Comparison of ENCODE assay signal across 7 mouse cellular contexts in the genomic region with DNA sequence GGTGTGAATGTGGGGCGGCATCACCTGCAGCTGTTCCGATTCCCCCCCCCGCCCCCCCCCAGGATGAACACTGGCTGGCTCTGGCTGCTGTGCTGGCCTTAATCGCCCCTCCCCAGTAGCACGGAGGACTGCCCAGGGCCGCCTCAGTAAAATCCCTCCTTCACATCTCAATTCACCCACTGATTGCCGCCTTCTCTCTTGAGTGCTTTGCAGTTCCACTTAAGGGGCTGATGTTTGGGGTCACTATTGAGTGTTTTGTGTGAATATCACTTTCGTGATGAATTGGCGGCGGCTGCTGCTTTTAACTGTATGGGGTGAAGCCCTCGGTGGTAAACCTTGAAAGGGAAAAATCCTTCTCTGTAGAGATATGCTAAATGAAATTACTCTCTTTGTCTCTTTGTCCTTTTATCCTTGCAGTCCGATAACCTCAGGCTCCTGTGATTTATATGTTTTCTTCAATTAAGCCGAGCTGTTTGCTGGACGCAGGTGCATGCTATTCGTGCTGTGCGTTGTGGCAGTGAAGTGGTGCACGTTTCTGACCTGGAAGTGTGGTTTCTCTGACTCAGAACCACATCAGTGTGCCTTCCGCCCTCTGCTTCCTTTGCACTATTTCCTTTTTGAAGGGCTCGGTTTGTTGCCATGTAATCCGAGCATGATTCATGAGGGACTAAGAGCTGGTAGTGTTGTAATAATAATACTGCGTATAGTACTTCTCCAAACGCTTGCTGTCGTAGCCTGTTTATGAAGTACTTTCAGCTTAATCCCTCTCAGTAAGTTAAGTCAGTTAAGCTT. TPM values are rescaled to one million over a fixed set of nuclear protein-coding genes. Genes with fewer than 3 reads are reported as not detected.
DNase-seq lines count a peak whose midpoint lies in the region; ATAC-seq lines count a peak whose summit lies in the region.

No protein-coding gene starts in this region.

- H3K4me3 ChIP-seq in heart, embryonic 16.5 days (ENCODE audit: low read length) = no peak overlapping the region
- no peak overlapping the region for H3K4me3 ChIP-seq in stomach, embryonic 16.5 days (replicated peaks; ENCODE audit: low read length)

- H3K4me1 ChIP-seq in heart, embryonic 16.5 days (ENCODE audit: control insufficient read depth, insufficient read depth, low read length) = peaks cover 41% of the 10 kb centered on the region
- H3K4me1 ChIP-seq in stomach, embryonic 16.5 days (ENCODE audit: control insufficient read depth, insufficient read depth, low read length) = peaks cover 31% of the 10 kb centered on the region

- H3K4me2 ChIP-seq in heart, embryonic 16.5 days (ENCODE audit: low read depth, low read length) = peak overlapping the region; percentile 8
- H3K4me2 ChIP-seq in stomach, embryonic 16.5 days (ENCODE audit: low read depth, low read length) = peak overlapping the region; percentile 35

- H3K9ac ChIP-seq in heart, embryonic 16.5 days (ENCODE audit: low read length) = no peak overlapping the region
- peak overlapping the region; percentile 46; the same call in 1 of the 2 replicates for H3K9ac ChIP-seq in stomach, embryonic 16.5 days (ENCODE audit: low read length)

- peaks cover 9% of the 10 kb centered on the region for H3K36me3 ChIP-seq in heart, embryonic 16.5 days (ENCODE audit: control insufficient read depth, insufficient read depth)
- peaks cover 9% of the 10 kb centered on the region for H3K36me3 ChIP-seq in stomach, embryonic 16.5 days (ENCODE audit: control insufficient read depth, insufficient read depth, low read length)

- H3K27me3 ChIP-seq in heart, embryonic 16.5 days (ENCODE audit: control insufficient read depth, insufficient read depth, low read length) = no peaks in the 10 kb centered on the region
- H3K27me3 ChIP-seq in stomach, embryonic 16.5 days (ENCODE audit: control insufficient read depth, insufficient read depth, low read length) = no peaks in the 10 kb centered on the region

- H3K27ac ChIP-seq in heart, embryonic 16.5 days (ENCODE audit: low read length) = peak overlapping the region; percentile 70
- H3K27ac ChIP-seq in stomach, embryonic 16.5 days (ENCODE audit: low read length) = peak overlapping the region; percentile 62; the same call in 1 of the 2 replicates

- ATAC-seq in activated CD4-positive, CD25-positive, alpha-beta regulatory T cell, adult 4 months = peak; percentile 94
- ATAC-seq in heart, embryonic 16.5 days (replicated peaks; ENCODE audit: extremely low read depth, insufficient read depth, low FRiP score) = no peak
- ATAC-seq in stomach, embryonic 16.5 days (ENCODE audit: insufficient read depth, low FRiP score) = peak; percentile 84

- peak; percentile 9 for DNase-seq in embryo, embryonic 11.5 days (ENCODE audit: low read depth, low spot score)
- DNase-seq in kidney, postnatal 14 days = peak; percentile 55
- DNase-seq in mesoderm, embryonic 11.5 days (ENCODE audit: low read depth, low spot score) = peak; percentile 57
- no peak for DNase-seq in left cerebral cortex, adult 18-20 months (ENCODE audit: low spot score in 2 of 2)

- 46% methylated on average over 23 of the region's 23 CpGs for WGBS in heart, embryonic 16.5 days
- WGBS in stomach, embryonic 16.5 days = 18% methylated on average over 23 of the region's 23 CpGs

- H3K9me3 ChIP-seq in heart, embryonic 16.5 days (replicated peaks; ENCODE audit: control insufficient read depth, low read length) = no peaks in the 10 kb centered on the region
- H3K9me3 ChIP-seq in stomach, embryonic 16.5 days (replicated peaks; ENCODE audit: control insufficient read depth, low read length) = no peaks in the 10 kb centered on the region

RNA-seq across cellular contexts. Expression of gene Hmg20a, which starts 46.6 kb away (rescaled TPM):
- 10 to 100 TPM; 37.9 to 42.2 TPM for polyA plus RNA-seq in activated CD4-positive, CD25-positive, alpha-beta regulatory T cell, adult 4 months (2017; shearing (Covaris generic))
- polyA plus RNA-seq in heart, embryonic 16.5 days (2015; fragmentation: Nextera tagmentation; extraction: Ambion mirVana) = 54.1 and 54.6 TPM in 2 replicates
- polyA plus RNA-seq in stomach, embryonic 16.5 days (2015; fragmentation: Nextera tagmentation; extraction: Ambion mirVana) = 46.2 and 48.3 TPM in 2 replicates
- total RNA-seq in left cerebral cortex, adult 18-20 months (2021) = 10 to 100 TPM; 69.8 to 70.7 TPM

RNA-seq across cellular contexts. Expression of gene Peak1, which starts 47.2 kb away (rescaled TPM):
- polyA plus RNA-seq in activated CD4-positive, CD25-positive, alpha-beta regulatory T cell, adult 4 months (2017; shearing (Covaris generic)) = 10 to 100 TPM; 13.4 to 15.3 TPM
- polyA plus RNA-seq in heart, embryonic 16.5 days (2015; fragmentation: Nextera tagmentation; extraction: Ambion mirVana) = 12.8 and 14.8 TPM in 2 replicates
- 10.6 and 10.8 TPM in 2 replicates for polyA plus RNA-seq in stomach, embryonic 16.5 days (2015; fragmentation: Nextera tagmentation; extraction: Ambion mirVana)
- 10 to 100 TPM; 31.6 to 36.0 TPM for total RNA-seq in left cerebral cortex, adult 18-20 months (2021)

Comparison
In these comparisons a context has a peak if more than half of its experiments do, and no peak if none do; other contexts are left out.
1. DNase-seq: peak in embryo, embryonic 11.5 days (single experiment), kidney, postnatal 14 days (single experiment) and mesoderm, embryonic 11.5 days (single experiment); none in left cerebral cortex, adult 18-20 months (0 of 2).